Mouse (Mus musculus): Measurements from ENCODE around the gene Focad. TPM values are rescaled to one million over a fixed set of nuclear protein-coding genes. Genes with fewer than 3 reads are reported as not detected.

Focad gene
- polyA plus RNA-seq, 1 experiment from 2014 or later, result 9.9 TPM

DNA sequence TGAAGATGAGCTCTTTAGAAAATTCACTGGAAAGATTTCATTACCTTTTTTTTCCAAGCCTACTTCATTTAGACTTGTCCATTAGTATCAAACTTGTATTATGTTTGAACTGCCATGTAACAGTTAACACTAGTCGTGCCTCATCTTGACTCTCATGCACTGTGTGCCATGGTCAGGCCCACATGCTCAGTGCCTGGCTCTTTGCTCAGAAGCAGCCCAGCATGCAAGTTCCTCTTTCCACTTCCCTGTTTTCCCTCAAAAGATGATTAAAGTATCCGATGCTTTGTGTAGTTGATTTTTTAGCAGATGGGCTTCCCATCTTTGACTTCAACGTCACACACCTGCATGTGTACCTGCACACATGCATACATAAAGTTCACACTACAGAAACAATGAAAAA, 301.3 kb downstream of the Focad start:
- H3K9me3 ChIP-seq (replicated peaks; ENCODE audit: low read length), result no peaks in the 10 kb centered on the region
- no peaks in the 10 kb centered on the region for H3K4me1 ChIP-seq (replicated peaks; ENCODE audit: insufficient read depth, low read length)
- no peak overlapping the region for H3K9ac ChIP-seq (ENCODE audit: low read depth, low read length)
- no peaks in the 10 kb centered on the region for H3K36me3 ChIP-seq (ENCODE audit: insufficient read depth, low read length)
- no peak overlapping the region for H3K27ac ChIP-seq
- DNase-seq (ENCODE audit: low spot score) (no peak), ATAC-seq (replicated peaks; ENCODE audit: low FRiP score, low read depth) (no peak)
- TF ChIP-seq CTCF (IDR thresholded peaks at IDR 0.05; ENCODE audit: low read depth), result no peak
- H3K4me3 ChIP-seq (replicated peaks; ENCODE audit: low read depth, low read length), result no peak overlapping the region
- 92% methylated on average over 3 of the region's 3 CpGs for WGBS
- no peak overlapping the region for H3K4me2 ChIP-seq (ENCODE audit: low read length)
- no peaks in the 10 kb centered on the region for H3K27me3 ChIP-seq (ENCODE audit: insufficient read depth, low read length)

DNA sequence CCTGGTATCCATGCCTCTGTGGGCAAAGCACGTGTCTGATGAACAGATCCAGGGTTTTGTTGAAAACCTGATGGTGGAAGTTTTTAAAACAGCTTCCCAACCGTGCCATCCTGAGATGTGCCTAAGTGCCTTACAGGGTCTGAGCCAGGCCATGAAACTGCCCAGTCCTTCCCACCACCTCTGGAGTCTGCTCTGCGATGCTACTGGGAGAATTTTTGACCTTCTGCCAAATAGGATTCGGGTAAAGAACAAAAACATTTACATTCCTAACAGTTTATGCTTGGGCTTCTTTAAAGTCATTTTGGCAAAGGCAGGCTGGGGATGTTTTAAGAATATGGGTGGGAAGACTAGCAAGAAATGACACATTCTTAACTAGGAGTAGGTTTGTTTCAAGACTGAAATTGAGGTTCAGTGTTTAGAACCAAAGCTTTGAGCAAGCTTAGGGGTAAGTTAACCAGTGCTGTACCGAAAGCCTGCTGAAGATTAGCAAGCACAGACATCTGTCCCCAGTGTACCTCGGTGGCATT, 302.6 kb downstream of the Focad start:
- no peaks in the 10 kb centered on the region for H3K27me3 ChIP-seq (ENCODE audit: insufficient read depth, low read length)
- H3K36me3 ChIP-seq (ENCODE audit: insufficient read depth, low read length), result no peaks in the 10 kb centered on the region
- WGBS, result 67% methylated on average over 6 of the region's 6 CpGs
- no peak overlapping the region for H3K9ac ChIP-seq (ENCODE audit: low read depth, low read length)
- H3K4me3 ChIP-seq (replicated peaks; ENCODE audit: low read depth, low read length), result no peak overlapping the region
- H3K4me1 ChIP-seq (replicated peaks; ENCODE audit: insufficient read depth, low read length), result no peaks in the 10 kb centered on the region
- DNase-seq (ENCODE audit: low spot score) (no peak), ATAC-seq (replicated peaks; ENCODE audit: low FRiP score, low read depth) (no peak)
- no peak for TF ChIP-seq CTCF (IDR thresholded peaks at IDR 0.05; ENCODE audit: low read depth)
- H3K27ac ChIP-seq, result no peak overlapping the region
- H3K9me3 ChIP-seq (replicated peaks; ENCODE audit: low read length), result no peaks in the 10 kb centered on the region
- no peak overlapping the region for H3K4me2 ChIP-seq (ENCODE audit: low read length)

DNA sequence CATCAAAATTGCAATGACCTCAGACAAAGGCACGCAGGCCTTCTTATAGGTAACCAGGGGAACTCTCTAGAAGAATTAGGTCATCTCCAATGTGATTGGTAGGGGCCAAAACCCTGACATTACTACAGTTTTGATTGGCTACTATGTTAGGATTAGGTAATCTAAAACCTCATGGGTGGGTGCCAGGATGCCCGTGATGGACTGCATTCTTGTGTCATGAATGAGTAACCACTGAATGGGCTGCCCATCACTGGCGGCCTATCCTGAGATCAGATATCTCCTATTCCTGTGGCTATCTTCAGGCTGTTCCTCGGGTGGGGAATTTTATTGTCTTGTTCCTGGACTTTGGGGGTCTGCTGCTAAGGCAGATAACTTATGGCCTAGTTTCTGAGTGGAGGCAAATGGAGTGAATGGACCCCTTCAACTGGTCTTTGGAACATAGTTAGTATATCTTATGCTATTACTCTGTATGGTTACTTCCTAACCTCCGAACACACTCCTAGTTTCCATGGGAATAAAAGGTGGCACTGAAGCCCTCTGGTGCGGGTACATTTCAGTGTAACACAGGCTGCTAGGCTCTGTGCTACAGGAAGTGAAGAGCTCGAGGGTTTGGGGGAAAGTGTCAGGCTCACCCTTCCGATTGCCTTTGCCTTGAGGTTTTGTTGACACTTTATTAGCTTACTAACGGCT, 306.0 kb downstream of the Focad start:
- H3K36me3 ChIP-seq (ENCODE audit: insufficient read depth, low read length), result no peaks in the 10 kb centered on the region
- no peak overlapping the region for H3K9ac ChIP-seq (ENCODE audit: low read depth, low read length)
- H3K9me3 ChIP-seq (replicated peaks; ENCODE audit: low read length), result no peaks in the 10 kb centered on the region
- no peak for TF ChIP-seq CTCF (IDR thresholded peaks at IDR 0.05; ENCODE audit: low read depth)
- no peak overlapping the region for H3K4me2 ChIP-seq (ENCODE audit: low read length)
- WGBS, result 47% methylated on average over 9 of the region's 9 CpGs
- ATAC-seq (replicated peaks; ENCODE audit: low FRiP score, low read depth) (peak; percentile 94), DNase-seq (ENCODE audit: low spot score) (peak; percentile 75)
- H3K4me1 ChIP-seq (replicated peaks; ENCODE audit: insufficient read depth, low read length), result no peaks in the 10 kb centered on the region
- H3K4me3 ChIP-seq (replicated peaks; ENCODE audit: low read depth, low read length), result no peak overlapping the region
- H3K27ac ChIP-seq, result 0 out of 2 replicates have a peak overlapping the region, but pooled peaks have one; percentile 8
- no peaks in the 10 kb centered on the region for H3K27me3 ChIP-seq (ENCODE audit: insufficient read depth, low read length)

DNA sequence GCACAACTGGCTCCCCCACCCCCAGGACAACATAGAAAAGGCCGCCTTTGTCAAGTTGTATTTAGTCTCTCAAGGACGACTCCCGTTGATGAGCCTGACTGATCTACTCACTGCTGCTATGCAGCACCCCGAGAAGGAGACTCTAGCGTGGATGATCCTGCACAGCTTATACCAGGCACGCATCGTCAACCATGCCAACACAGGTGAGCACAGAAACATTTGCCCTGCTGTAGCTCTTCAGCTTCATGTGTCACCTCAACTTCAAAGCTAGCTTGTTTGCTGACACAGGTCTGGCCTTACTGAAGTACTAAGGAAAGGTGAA, 306.5 kb downstream of the Focad start:
- DNase-seq (ENCODE audit: low spot score) (no peak), ATAC-seq (replicated peaks; ENCODE audit: low FRiP score, low read depth) (no peak)
- H3K4me3 ChIP-seq (replicated peaks; ENCODE audit: low read depth, low read length), result no peak overlapping the region
- TF ChIP-seq CTCF (IDR thresholded peaks at IDR 0.05; ENCODE audit: low read depth), result no peak
- H3K27me3 ChIP-seq (ENCODE audit: insufficient read depth, low read length), result no peaks in the 10 kb centered on the region
- H3K36me3 ChIP-seq (ENCODE audit: insufficient read depth, low read length), result no peaks in the 10 kb centered on the region
- H3K9ac ChIP-seq (ENCODE audit: low read depth, low read length), result no peak overlapping the region
- no peak overlapping the region for H3K4me2 ChIP-seq (ENCODE audit: low read length)
- 60% methylated on average over 7 of the region's 7 CpGs for WGBS
- no peaks in the 10 kb centered on the region for H3K9me3 ChIP-seq (replicated peaks; ENCODE audit: low read length)
- H3K4me1 ChIP-seq (replicated peaks; ENCODE audit: insufficient read depth, low read length), result no peaks in the 10 kb centered on the region
- 0 out of 2 replicates have a peak overlapping the region, but pooled peaks have one; percentile 8 for H3K27ac ChIP-seq

DNA sequence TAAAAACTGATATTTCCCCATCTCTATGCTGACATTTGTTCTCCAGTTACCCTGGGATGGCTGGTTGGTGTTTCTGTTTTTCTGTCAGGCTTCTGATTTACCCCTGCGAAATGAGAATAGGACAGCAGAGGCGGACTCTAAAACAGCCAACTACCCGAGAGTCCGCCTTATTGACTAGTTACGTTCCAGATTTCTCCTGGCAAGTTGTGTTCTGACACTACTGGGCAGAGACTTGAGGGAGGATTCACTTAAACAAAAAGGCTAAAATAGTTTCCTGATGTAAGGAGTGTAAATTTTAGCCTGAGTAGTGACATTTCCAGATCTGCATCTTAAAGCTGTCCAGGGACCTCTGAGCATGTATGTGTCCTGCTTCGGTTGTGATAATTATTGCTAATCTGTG, 308.5 kb downstream of the Focad start:
- ATAC-seq (replicated peaks; ENCODE audit: low FRiP score, low read depth) (no peak), DNase-seq (ENCODE audit: low spot score) (no peak)
- no peak overlapping the region for H3K4me2 ChIP-seq (ENCODE audit: low read length)
- no peak overlapping the region for H3K4me3 ChIP-seq (replicated peaks; ENCODE audit: low read depth, low read length)
- H3K27ac ChIP-seq, result no peak overlapping the region
- no peaks in the 10 kb centered on the region for H3K27me3 ChIP-seq (ENCODE audit: insufficient read depth, low read length)
- H3K36me3 ChIP-seq (ENCODE audit: insufficient read depth, low read length), result no peaks in the 10 kb centered on the region
- H3K9ac ChIP-seq (ENCODE audit: low read depth, low read length), result no peak overlapping the region
- no peaks in the 10 kb centered on the region for H3K4me1 ChIP-seq (replicated peaks; ENCODE audit: insufficient read depth, low read length)
- WGBS, result 87% methylated on average over 6 of the region's 6 CpGs
- no peak for TF ChIP-seq CTCF (IDR thresholded peaks at IDR 0.05; ENCODE audit: low read depth)
- no peaks in the 10 kb centered on the region for H3K9me3 ChIP-seq (replicated peaks; ENCODE audit: low read length)

DNA sequence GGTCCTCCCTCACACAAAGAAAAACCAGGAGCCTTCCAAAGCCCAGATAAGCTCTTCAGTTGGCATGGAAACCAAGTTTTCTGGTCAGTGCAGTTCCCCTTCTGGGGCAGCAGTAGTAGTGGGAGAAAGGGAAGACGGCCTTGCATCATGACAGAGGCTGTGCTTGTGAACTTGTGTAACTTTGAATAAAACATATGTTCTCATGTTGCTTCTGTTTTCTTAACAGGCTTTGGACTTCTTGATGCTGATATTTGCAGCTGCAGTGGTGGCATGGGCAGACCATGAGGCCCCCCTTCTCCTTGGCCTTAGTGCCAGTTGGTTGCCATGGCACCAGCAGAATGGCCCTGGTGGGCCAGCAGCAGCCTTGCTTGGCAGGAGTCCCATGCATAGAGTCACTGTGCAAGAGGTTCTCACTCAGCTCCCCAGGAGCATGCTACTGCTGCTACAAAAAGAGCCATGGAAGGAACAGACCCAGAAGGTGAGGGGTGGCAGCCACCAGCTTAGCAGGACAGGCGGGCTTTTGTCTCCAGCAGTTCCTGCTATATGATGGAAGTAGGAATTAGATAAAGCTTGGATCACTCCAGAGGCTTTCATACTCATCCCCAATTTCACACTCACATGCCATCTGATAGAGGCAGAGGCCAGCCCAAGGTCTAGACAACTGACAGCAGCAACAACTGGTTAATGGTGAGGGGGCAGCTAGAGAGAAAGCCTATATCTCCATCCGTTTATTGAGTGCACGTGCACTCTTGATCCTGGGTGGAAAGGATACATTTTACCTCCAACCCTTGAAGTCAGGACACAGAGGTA, 312.7 kb downstream of the Focad start:
- Histone ChIP-seq H3K27me3 (ENCODE audit: insufficient read depth, low read length) (no peaks in the 10 kb centered on the region), H3K9me3 (replicated peaks; ENCODE audit: low read length) (no peaks in the 10 kb centered on the region), H3K27ac (no peak overlapping the region), H3K4me3 (replicated peaks; ENCODE audit: low read depth, low read length) (no peak overlapping the region), H3K9ac (ENCODE audit: low read depth, low read length) (no peak overlapping the region), H3K36me3 (ENCODE audit: insufficient read depth, low read length) (0 out of 2 replicates have a peak, but pooled peaks cover 2% of the 10 kb centered on the region), H3K4me2 (ENCODE audit: low read length) (no peak overlapping the region), H3K4me1 (replicated peaks; ENCODE audit: insufficient read depth, low read length) (no peaks in the 10 kb centered on the region)
- 87% methylated on average over 4 of the region's 4 CpGs for WGBS
- no peak for TF ChIP-seq CTCF (IDR thresholded peaks at IDR 0.05; ENCODE audit: low read depth)
- ATAC-seq (replicated peaks; ENCODE audit: low FRiP score, low read depth) (no peak), DNase-seq (ENCODE audit: low spot score) (peak; percentile 5)

All from kidney, postnatal 0 days (tissue).